Mouse (Mus musculus) adrenal gland, postnatal 36 days (tissue): ENCODE measurements at regions not wholly inside any gene's neighbourhood (a gene's known extent, or its start where the extent isn't known, plus 50 kb on each side); places are given as distances from the start of the nearest gene placed in this dataset.

Source experiments
- DNase-seq, 2 experiments: peaks; one replicate each; pipeline ENCODE4 v3.0.0; 2021; ENCODE audit warnings: mixed read lengths in 1 of 2

GRCm38 (mm10) chr7:69820570-69820969 lies 546.0 kb downstream of the Nr2f2 start:
- no peak for DNase-seq

DNA sequence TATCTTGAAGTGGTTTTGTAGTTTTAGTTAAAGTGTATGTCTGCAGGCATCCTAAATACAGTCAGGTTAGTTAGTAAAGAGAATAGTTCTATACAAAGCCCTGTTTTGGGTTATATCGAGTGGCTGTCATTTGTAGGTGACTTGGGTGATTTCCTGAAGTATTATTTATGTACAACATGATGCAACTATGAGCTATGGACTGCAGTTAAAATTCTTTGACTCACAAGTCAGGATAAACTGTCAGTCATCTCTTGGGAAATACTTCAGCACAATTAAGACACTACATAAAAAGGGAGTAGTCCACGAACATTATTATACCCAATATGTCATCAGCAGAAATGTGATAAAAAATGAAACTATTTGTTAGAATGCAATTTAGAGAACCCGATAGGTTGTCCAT lies 554.2 kb downstream of the Nr2f2 start:
- no peak for DNase-seq

DNA sequence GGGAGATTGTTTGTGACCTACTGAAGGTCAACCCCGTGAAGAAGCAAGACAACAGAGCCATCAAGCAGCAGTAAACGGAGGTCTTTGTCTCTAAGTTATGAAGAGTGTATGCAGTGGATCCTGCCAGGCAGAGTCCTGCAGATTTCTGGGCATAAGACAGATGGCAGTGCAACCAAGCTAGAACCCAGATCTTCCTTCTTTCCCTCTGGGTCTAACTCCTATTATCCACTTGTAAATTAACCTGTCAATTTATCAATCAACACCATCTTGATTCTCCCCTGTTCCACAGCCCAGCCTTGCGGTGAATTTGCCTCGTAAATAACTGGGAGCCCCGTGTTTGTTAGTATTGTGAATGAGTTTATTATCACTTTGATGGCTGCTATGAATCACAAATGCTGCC lies 555.7 kb downstream of the Nr2f2 start:
- DNase-seq: peak; percentile 5 to 9

DNA sequence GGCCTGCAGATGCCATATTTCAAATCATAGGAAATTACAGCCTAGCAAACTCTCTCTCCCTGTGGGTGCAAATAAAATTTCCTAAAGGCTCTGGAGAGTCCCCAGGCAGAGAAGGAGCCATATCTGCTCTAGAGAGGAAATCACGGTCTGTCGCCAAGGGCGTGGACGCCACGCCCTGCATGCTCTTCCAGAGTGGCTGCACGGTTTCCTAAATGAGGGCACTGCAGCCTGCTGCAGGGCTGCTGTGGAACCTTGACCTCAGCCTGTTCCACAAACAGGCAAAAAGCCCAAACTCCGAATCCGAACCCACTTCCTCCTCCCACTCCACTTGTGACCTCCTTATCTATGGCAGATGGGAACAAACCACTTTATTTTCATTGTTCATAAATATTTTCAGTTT lies 559.3 kb downstream of the Nr2f2 start:
- peak; percentile 11 to 25 for DNase-seq

GRCm38 (mm10) chr7:69770980-69771348 lies 595.6 kb downstream of the Nr2f2 start:
- DNase-seq: no peak

DNA sequence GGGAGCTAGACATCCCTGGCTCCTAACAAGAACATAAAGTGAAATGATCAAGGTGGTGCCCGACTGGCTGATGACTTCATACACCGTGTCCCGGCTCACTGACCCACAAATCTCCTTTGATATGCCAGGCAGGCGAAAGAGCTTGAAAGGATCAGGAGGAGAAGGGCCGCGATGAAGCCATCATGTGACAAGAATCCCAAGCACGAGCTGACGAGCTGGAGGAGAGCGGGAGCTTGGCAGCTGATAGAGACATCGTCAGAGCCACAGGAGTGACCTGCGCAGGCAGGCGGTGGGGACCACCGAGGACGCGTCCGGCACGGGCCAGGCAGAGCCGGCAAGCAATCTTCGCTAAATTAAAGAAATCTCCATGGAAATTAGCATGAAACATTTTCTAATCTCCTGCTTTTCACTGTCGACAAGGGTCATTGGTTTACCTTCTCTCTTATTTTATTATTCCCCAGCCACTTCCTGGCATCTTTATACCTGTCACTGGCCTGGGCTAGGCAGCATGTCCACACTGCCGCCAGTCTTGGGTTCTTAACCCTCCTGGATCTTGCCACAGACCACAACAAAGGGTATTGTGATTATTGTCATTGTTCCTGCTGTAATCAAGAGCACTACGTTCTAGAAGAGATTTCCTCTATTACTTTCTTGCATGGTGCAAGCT lies 596.1 kb downstream of the Nr2f2 start:
- no peak for DNase-seq

DNA sequence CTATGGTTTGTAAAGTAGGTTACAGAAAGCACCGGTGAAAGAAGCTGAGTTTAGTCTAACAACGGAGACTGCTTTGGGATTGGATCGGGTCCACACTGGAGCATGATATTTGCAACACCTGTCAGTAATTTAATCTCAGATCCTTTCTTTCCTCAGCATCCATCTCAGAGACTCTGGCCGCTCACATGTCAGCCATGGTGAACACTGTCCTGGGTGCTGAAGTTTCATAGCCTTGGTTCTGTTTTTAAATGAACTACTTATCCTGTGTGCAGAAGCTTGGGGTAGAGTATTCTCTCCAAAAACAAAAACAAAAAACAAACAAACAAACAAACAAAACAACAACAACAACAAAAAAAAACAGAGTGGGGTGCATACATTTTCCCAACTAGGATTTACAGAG lies 600.1 kb downstream of the Nr2f2 start:
- no peak for DNase-seq

GRCm38 (mm10) chr7:69740495-69740894 lies 626.0 kb downstream of the Nr2f2 start:
- DNase-seq: no peak

GRCm38 (mm10) chr7:69738998-69739397 lies 627.5 kb downstream of the Nr2f2 start:
- no peak for DNase-seq

- no peak for DNase-seq
These were observed 651.5 kb downstream of the Nr2f2 start for GRCm38 (mm10) chr7:69715081-69715480.

- DNase-seq: no peak
These were observed 696.3 kb downstream of the Nr2f2 start for GRCm38 (mm10) chr7:69670211-69670610.

DNA sequence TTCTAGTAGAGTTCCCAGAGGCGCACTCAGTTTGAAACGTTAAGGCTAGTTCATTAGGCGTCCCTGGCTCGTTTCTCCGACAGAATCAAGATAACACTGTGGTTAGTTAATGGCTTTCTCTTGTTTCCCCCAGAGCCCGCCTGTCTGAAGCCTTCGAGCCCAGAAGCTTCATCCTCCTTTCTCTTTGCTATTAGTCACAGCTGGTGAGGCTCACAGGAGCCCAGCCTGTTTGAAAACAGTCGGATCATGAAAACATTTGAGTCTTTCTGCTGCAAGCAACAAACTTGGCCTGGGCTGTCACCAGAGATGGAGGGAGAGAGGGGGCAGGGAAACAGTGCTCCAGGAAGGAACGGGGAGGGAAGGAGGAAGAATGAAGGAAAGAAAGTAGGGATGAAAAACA lies 711.0 kb downstream of the Nr2f2 start:
- no peak for DNase-seq

DNA sequence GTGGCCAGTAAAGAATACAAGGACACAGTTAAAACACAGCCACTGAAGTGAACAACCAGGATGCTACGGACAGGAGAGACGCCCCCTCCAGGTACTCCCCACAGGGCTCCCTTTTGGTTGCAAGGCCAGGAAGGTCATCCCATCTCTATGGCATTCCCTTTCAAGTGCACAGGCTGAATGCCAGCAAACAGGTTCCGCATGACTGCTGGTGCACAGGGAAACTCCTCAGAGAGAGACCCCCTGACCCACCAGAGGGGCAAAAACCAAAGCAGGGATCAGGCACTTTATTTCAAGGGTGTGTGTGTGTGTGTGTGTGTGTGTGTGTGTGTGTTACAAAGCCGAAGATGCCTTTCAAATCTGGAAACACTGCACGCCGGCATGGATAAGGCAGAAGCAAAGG lies 721.1 kb downstream of the Nr2f2 start:
- DNase-seq: no peak

DNA sequence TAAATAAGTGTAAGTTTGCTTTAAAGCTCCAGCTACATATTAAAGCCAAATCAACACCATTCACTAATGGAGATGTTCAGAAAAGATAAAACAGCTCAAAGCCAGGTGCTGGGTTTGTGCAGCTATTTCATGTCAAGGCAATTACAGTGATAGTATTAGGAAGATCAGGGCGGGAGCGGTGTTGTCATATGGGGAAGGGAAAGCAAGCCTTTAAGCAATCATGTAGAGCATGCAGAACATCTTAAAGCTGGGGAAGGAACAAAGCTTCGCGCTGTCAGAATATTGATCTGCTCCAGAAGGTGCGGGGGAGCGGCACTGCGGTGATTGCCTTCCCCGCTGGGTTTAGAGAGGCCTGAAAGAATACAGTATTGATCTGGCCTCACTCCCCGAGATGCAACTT lies 724.9 kb downstream of the Nr2f2 start:
- no peak for DNase-seq

GRCm38 (mm10) chr7:69599866-69600265 lies 766.7 kb downstream of the Nr2f2 start:
- no peak for DNase-seq

DNA sequence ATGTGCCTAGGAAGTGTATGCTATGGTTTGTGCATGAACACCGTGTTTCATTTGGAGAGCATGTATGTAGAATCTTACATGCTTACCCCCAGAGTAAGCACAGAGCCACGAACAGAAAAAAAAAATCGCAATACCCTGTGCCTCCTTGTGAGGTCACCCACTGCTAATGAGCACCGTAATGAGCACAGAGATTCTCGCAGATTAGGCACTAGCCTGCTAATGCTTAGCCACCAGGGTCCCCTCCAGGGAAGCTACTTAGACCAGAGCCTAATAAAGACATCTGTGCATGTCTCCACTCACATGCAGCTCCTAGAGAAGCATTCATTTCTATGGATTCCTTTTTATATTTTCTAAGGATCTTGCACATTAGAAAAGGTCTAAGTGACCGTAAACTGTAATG lies 780.8 kb downstream of the Nr2f2 start:
- no peak for DNase-seq

DNA sequence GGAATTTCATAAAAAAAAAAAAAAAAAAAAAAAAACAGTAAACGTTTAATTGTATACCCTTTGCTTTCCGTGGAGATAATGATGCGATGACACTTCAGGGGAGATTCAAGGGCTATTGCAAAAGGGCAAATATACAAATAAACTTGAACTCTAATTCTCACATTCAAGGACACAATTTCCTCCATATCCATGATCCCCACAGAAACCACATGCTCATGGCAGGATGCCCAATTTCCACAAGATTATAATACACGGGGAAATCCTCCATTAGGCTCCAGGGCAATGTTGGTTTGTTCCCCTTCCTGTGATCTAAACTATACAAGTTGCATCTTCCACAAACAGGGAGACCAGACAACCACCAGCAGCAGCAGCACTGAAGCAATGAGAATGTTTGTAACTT lies 781.4 kb downstream of the Nr2f2 start:
- no peak for DNase-seq

DNA sequence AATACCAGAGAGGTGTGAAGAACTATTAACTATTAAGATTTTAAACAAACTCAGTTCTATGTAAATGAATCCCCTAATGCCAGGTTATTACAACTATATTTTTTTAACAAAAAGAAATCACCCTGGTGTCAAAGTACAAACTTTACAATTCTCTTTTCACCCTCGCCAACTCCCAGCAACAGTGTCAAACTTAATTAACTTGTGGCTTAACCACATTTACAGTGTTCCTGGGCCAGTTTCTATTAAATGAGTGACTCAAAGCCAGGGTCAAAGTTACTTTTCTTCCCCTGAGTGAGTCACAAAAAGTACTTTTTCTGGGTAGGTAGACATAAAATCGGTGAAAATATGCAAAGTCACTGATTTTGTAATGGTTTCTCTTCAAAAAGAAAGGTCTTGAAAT lies 782.0 kb downstream of the Nr2f2 start:
- DNase-seq: no peak

DNA sequence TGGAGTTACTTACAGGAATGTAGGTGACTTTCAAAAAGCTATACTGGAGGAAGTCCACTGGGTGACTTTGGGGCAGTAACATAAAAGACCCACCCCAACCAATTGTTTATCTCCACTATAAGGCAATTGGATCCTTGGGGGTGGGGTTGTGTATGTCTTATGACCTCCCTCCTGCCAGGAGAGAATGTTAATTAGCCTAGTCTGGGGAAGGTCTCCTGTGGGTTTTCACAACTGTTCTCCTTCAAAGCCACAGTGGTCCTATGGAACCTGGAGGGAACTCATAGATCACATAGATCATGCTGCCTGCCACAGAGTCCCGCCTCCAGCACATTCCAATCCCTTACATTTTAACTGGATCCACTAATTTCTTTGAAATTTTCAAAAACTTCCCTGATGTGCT lies 782.6 kb downstream of the Nr2f2 start:
- DNase-seq: no peak

DNA sequence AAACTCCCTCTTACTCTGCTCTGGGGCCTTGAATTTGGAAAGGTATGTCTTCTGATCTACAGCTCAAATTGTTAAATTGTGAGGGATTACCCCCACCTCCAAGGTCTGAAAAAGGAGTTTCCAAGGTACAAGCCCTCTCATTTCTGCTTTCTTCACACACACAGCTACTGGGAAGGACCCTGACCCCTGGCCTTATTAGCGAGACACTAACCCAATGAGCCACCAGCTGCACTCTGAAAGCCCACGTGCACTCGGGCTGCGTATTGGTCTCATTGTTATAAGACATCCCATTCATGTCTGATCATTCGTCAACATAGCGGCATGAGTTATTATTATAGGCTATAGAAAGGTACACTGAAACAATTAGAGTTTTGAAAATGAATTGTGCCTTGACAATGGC lies 784.9 kb downstream of the Nr2f2 start:
- no peak for DNase-seq

- DNase-seq: no peak
These were observed 787.4 kb downstream of the Nr2f2 start for GRCm38 (mm10) chr7:69578958-69579810.

- no peak for DNase-seq
These were observed 788.8 kb downstream of the Nr2f2 start for GRCm38 (mm10) chr7:69577754-69578153.

DNA sequence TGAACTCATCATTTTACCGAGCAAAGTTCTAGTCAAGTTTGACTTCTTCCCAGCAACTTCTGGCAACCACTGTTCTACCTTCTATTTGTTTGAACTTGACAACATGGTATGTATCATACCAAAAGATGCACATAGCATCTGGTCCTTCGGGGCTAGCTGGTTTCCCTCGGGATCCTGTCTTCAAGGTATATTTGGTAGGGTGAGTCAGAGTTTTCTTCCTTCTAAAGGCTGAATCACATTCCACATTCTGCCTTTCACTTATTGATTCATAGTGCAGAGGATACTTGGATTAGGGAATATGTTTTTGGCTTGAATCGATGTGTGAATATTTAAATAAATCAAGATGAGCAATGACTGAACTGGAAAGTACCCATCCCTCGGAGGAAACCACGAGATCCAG lies 789.9 kb downstream of the Nr2f2 start:
- DNase-seq: no peak

DNA sequence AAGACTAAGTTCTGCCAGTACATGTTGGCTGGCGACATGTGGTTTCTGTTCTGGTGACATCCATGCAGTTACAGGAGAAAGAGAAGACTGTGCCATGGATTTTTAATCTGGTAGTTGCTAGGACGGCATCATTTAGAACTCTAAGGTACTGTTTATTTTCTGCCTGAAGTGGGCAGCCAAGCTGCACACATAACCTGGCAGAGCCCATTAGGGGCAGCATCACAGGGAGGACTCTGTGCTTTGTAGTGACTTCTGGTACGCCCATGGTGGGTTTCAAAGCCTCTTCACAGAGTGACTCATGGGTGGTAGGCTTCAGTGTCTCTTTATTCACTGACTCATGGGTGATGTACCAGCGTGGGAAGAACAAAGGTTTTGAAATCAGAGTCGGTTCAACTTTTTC lies 792.8 kb downstream of the Nr2f2 start:
- no peak for DNase-seq
